Mouse (Mus musculus) adrenal gland, adult 18-20 months (tissue): ENCODE measurements around the gene Bbs1. TPM values are rescaled to one million over a fixed set of nuclear protein-coding genes. Genes with fewer than 3 reads are reported as not detected.

Experiments
- DNase-seq, 2 experiments: peaks; one replicate each; pipeline ENCODE4 v3.0.0; 2021 to 2022; ENCODE audit warnings: low spot score in 2 of 2
- total RNA-seq, 2 experiments: library from RNA; stranded (reverse); gene quantifications; 1 replicate in 1 of 2; 2 replicates in 1 of 2; pipeline ENCODE4 v1.2.3; 2021

Bbs1 gene
- total RNA-seq, 2 experiments from 2014 or later = 5.1 to 8.9 TPM

GRCm38 (mm10) chr19:4838526-4839140 is 67.8 kb downstream of the Bbs1 start:
- no peak for DNase-seq

- no peak for DNase-seq
Observed at GRCm38 (mm10) chr19:4837049-4837448, 69.4 kb downstream of the Bbs1 start.

Other genes starting within 250 kb of the Bbs1 start
- not detected for gene Gm960, start 208.0 kb downstream of the Bbs1 start, total RNA-seq
- gene Sptbn2, start 195.5 kb downstream of the Bbs1 start, total RNA-seq = 1 to 10 TPM in 1 of 2 experiments, under 1 TPM in 1; 0.58 to 1.3 TPM
- 10 to 100 TPM; 18.4 to 18.8 TPM for gene Rbm4b, start 150.1 kb downstream of the Bbs1 start, total RNA-seq
- gene Rbm4, start 112.7 kb downstream of the Bbs1 start, total RNA-seq = 10 to 100 TPM; 64.1 to 66.8 TPM
- gene Gm21992, start 95.0 kb downstream of the Bbs1 start, total RNA-seq = 10 to 100 TPM; 28.1 to 30.6 TPM
- 10 to 100 TPM; 46.1 to 59.0 TPM for gene Rbm14, start 95.0 kb downstream of the Bbs1 start, total RNA-seq
- gene Ccs, start 67.3 kb downstream of the Bbs1 start, total RNA-seq = 100 to 1,000 TPM in 1 of 2 experiments, 10 to 100 TPM in 1; 94.4 to 109 TPM
- gene Ccdc87, start 67.3 kb downstream of the Bbs1 start, total RNA-seq = under 1 TPM in 1 of 2 experiments, not detected in 1; 0.13 TPM
- gene Ctsf, start 51.5 kb downstream of the Bbs1 start, total RNA-seq = 100 to 1,000 TPM; 318 to 345 TPM
- 1 to 10 TPM in 1 of 2 experiments, under 1 TPM in 1; 0.73 to 1.5 TPM for gene Actn3, start 28.7 kb downstream of the Bbs1 start, total RNA-seq
- 10 to 100 TPM; 16.9 to 20.5 TPM for gene Zdhhc24, start 28.0 kb downstream of the Bbs1 start, total RNA-seq
- 10 to 100 TPM; 51.4 to 86.6 TPM for gene Dpp3, start 21.7 kb upstream of the Bbs1 start, total RNA-seq
- gene Peli3, start 36.5 kb upstream of the Bbs1 start, total RNA-seq = 1 to 10 TPM; 6.8 to 8.9 TPM
- 10 to 100 TPM; 51.3 to 59.1 TPM for gene Mrpl11, start 55.5 kb upstream of the Bbs1 start, total RNA-seq
- gene Npas4, start 83.7 kb upstream of the Bbs1 start, total RNA-seq = under 1 TPM; 0.35 to 0.46 TPM
- 1 to 10 TPM; 2.9 to 4.5 TPM for gene Slc29a2, start 117.2 kb upstream of the Bbs1 start, total RNA-seq
- gene B4gat1, start 132.2 kb upstream of the Bbs1 start, total RNA-seq = 10 to 100 TPM; 25.9 to 31.8 TPM
- gene AC124502.3, start 132.3 kb upstream of the Bbs1 start, total RNA-seq = 1 to 10 TPM in 1 of 2 experiments, under 1 TPM in 1; 0.73 to 1.5 TPM
- 10 to 100 TPM; 28.4 to 29.3 TPM for gene Brms1, start 134.7 kb upstream of the Bbs1 start, total RNA-seq
- gene Rin1, start 143.9 kb upstream of the Bbs1 start, total RNA-seq = 1 to 10 TPM; 3.4 to 4.2 TPM
- 10 to 100 TPM in 1 of 2 experiments, 1 to 10 TPM in 1; 7.3 to 16.2 TPM for gene Cd248, start 161.4 kb upstream of the Bbs1 start, total RNA-seq
- gene Tmem151a, start 178.9 kb upstream of the Bbs1 start, total RNA-seq = 1 to 10 TPM; 1.4 to 1.5 TPM
- gene Yif1a, start 181.9 kb upstream of the Bbs1 start, total RNA-seq = 10 to 100 TPM; 56.4 to 75.3 TPM
- gene Cnih2, start 191.9 kb upstream of the Bbs1 start, total RNA-seq = 1 to 10 TPM; 1.9 to 2.3 TPM
- 100 to 1,000 TPM; 179 to 194 TPM for gene Rab1b, start 200.4 kb upstream of the Bbs1 start, total RNA-seq
- gene Klc2, start 211.9 kb upstream of the Bbs1 start, total RNA-seq = 10 to 100 TPM; 49.2 to 49.8 TPM